Mouse (Mus musculus): Measurements from ENCODE around the gene P2ry4.

- TF ChIP-seq MAFK (IDR thresholded peaks at IDR 0.05; ENCODE audit: insufficient read depth, low read depth, low read length) (no peak), CHD2 (IDR thresholded peaks at IDR 0.05; ENCODE audit: low read depth, low read length) (no peak), HCFC1 (IDR thresholded peaks at IDR 0.05; ENCODE audit: borderline replicate concordance, insufficient read depth, low read length) (no peak)
These were observed 22.7 kb downstream of the P2ry4 start, which contains the start of gene Awat1 for GRCm38 (mm10) chrX:100571951-100572350.

Data from ES-E14 (cell line).